Mouse (Mus musculus) lung, adult 2 months (tissue): ENCODE data around the gene Ugt1a10.

Experiments
- CTCF ChIP-seq: fragments of 200-500 bp; IDR thresholded peaks from 2 replicates; pipeline ENCODE4 v1.5.1; 2011; ENCODE audit warnings: mild to moderate bottlenecking, low read length, control low read depth; ENCODE audit not compliant: insufficient read depth
- POLR2A ChIP-seq: fragments of 200-500 bp; IDR thresholded peaks from 2 replicates; pipeline ENCODE4 v1.6.1; 2011; ENCODE audit warnings: low read depth, mild to moderate bottlenecking, control low read depth, low read length, borderline replicate concordance; ENCODE audit errors: extremely low read depth

- TF ChIP-seq CTCF = no peak
- no peak for TF ChIP-seq POLR2A
Measured at GRCm38 (mm10) chr1:88245881-88246280, 190.7 kb downstream of the Ugt1a10 start.
